Mouse (Mus musculus) forebrain, embryonic 16.5 days (tissue): ENCODE data around the gene Ccdc142. TPM values are rescaled to one million over a fixed set of nuclear protein-coding genes. Genes with fewer than 3 reads are reported as not detected.

ENCODE experiments used
- ATAC-seq: fragments of 200-750 bp; cut with Nextera tagmentation; 2 replicates; pipeline ENCODE4 v1.8.0; 2017; ENCODE audit warnings: mild to moderate bottlenecking, moderate library complexity
- H3K27ac ChIP-seq: fragments of 300-500 bp; sonication (generic); 2 replicates; pipeline ENCODE4 v1.5.1; 2014; ENCODE audit warnings: low read length, control low read depth
- H3K27me3 ChIP-seq: fragments of 300-500 bp; sonication (generic); replicated peaks from 2 replicates; pipeline ENCODE4 v1.6.1; 2014; ENCODE audit warnings: low read length; ENCODE audit not compliant: control insufficient read depth, insufficient read depth
- H3K36me3 ChIP-seq: fragments of 300-500 bp; sonication (generic); 2 replicates; pipeline ENCODE4 v1.6.1; 2014; ENCODE audit not compliant: control insufficient read depth, insufficient read depth
- H3K4me1 ChIP-seq: fragments of 300-500 bp; sonication (generic); replicated peaks from 2 replicates; pipeline ENCODE4 v1.6.1; 2014; ENCODE audit warnings: low read length; ENCODE audit not compliant: control insufficient read depth, insufficient read depth
- H3K4me2 ChIP-seq: fragments of 300-500 bp; sonication (generic); 2 replicates; pipeline ENCODE4 v1.6.1; 2014; ENCODE audit warnings: mild to moderate bottlenecking, low read length, control low read depth
- H3K4me3 ChIP-seq: fragments of 300-500 bp; sonication (generic); replicated peaks from 2 replicates; pipeline ENCODE4 v1.5.1; 2014; ENCODE audit warnings: mild to moderate bottlenecking, low read length, control low read depth
- H3K9ac ChIP-seq: fragments of 300-500 bp; sonication (generic); replicated peaks from 2 replicates; pipeline ENCODE4 v1.6.1; 2014; ENCODE audit warnings: low read depth, low read length, control low read depth
- H3K9me3 ChIP-seq: fragments of 300-500 bp; sonication (generic); 2 replicates; pipeline ENCODE4 v1.6.1; 2016; ENCODE audit warnings: low read length; ENCODE audit not compliant: control insufficient read depth
- WGBS: fragments of 180-500 bp; shearing (Covaris S2); extraction: QIAGEN DNeasy Blood & Tissue Kit; methylation state at CpG from one replicate; pipeline ENCODE4 v1.1.7; 2014; 5-methylcytosine and 5-hydroxymethylcytosine counted together
- polyA plus RNA-seq: library from polyadenylated mRNA; unstranded; fragments of >200 nt; fragmentation: Nextera tagmentation; extraction: Ambion mirVana; gene quantifications from 2 replicates; pipeline ENCODE4 v1.2.1, GENCODE M21; 2015

Ccdc142 gene
- polyA plus RNA-seq, 1 experiment from 2014 or later: 4.3 TPM

GRCm38 (mm10) chr6:83098411-83098810 is 3.0 kb upstream of the Ccdc142 start:
- no peaks in the 10 kb centered on the region for H3K36me3 ChIP-seq
- no peak for ATAC-seq
- 70% methylated on average over 2 of the region's 2 CpGs for WGBS
- no peaks in the 10 kb centered on the region for H3K9me3 ChIP-seq
- peaks cover 15% of the 10 kb centered on the region for H3K4me1 ChIP-seq
- no peak overlapping the region for H3K9ac ChIP-seq
- H3K4me2 ChIP-seq: no peak overlapping the region
- no peak overlapping the region for H3K4me3 ChIP-seq
- peaks cover 7% of the 10 kb centered on the region for H3K27me3 ChIP-seq
- H3K27ac ChIP-seq: no peak overlapping the region

- H3K4me2 ChIP-seq: peak overlapping the region; percentile 98
- WGBS: under 1% methylated on average over 74 of the region's 74 CpGs
- H3K36me3 ChIP-seq: no peaks in the 10 kb centered on the region
- H3K27ac ChIP-seq: peak overlapping the region; percentile 80
- peak; percentile 73 for ATAC-seq
- peak overlapping the region; percentile 75 for H3K4me3 ChIP-seq
- peak overlapping the region; percentile 85 for H3K9ac ChIP-seq
- no peaks in the 10 kb centered on the region for H3K9me3 ChIP-seq
- peaks cover 16% of the 10 kb centered on the region for H3K4me1 ChIP-seq
- peaks cover 7% of the 10 kb centered on the region; the same call in 1 of the 2 replicates for H3K27me3 ChIP-seq
These were observed 521 bp downstream of the Ccdc142 start for GRCm38 (mm10) chr6:83101688-83102556.

- peak overlapping the region; percentile 75 for H3K4me3 ChIP-seq
- H3K4me2 ChIP-seq: peak overlapping the region; percentile 98
- no peaks in the 10 kb centered on the region for H3K36me3 ChIP-seq
- WGBS: 40% methylated on average over 11 of the region's 11 CpGs
- peaks cover 23% of the 10 kb centered on the region for H3K4me1 ChIP-seq
- peaks cover 7% of the 10 kb centered on the region; the same call in 1 of the 2 replicates for H3K27me3 ChIP-seq
- no peak for ATAC-seq
- peak overlapping the region; percentile 85 for H3K9ac ChIP-seq
- H3K9me3 ChIP-seq: no peaks in the 10 kb centered on the region
- no peak overlapping the region for H3K27ac ChIP-seq
These were observed 1.8 kb downstream of the Ccdc142 start for GRCm38 (mm10) chr6:83103130-83103650.

DNA sequence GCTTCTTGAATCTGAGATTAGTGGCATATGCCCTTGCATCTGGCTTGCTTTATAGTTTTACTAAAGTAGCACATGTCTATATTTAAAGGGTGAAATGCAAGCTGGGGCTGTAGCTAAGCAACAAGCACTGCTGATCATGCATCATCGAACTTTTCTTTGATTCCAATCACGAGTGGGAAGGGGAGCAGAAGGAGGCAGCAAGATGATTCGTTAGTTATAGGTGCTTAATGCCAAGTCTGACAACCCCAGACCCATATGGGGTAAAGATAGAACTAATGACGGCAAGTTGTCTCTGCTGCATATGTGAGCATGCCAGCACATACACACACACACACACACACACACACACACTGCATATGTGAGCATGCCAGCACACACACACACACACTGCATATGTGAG is 2.8 kb downstream of the Ccdc142 start:
- H3K27me3 ChIP-seq: peaks cover 4% of the 10 kb centered on the region; the same call in 1 of the 2 replicates
- no peaks in the 10 kb centered on the region for H3K36me3 ChIP-seq
- H3K9me3 ChIP-seq: no peaks in the 10 kb centered on the region
- H3K4me3 ChIP-seq: no peak overlapping the region
- H3K27ac ChIP-seq: no peak overlapping the region
- 50% methylated on average over 4 of the region's 4 CpGs for WGBS
- no peak overlapping the region for H3K9ac ChIP-seq
- ATAC-seq: peak; percentile 51
- peaks cover 28% of the 10 kb centered on the region for H3K4me1 ChIP-seq
- no peak overlapping the region for H3K4me2 ChIP-seq

DNA sequence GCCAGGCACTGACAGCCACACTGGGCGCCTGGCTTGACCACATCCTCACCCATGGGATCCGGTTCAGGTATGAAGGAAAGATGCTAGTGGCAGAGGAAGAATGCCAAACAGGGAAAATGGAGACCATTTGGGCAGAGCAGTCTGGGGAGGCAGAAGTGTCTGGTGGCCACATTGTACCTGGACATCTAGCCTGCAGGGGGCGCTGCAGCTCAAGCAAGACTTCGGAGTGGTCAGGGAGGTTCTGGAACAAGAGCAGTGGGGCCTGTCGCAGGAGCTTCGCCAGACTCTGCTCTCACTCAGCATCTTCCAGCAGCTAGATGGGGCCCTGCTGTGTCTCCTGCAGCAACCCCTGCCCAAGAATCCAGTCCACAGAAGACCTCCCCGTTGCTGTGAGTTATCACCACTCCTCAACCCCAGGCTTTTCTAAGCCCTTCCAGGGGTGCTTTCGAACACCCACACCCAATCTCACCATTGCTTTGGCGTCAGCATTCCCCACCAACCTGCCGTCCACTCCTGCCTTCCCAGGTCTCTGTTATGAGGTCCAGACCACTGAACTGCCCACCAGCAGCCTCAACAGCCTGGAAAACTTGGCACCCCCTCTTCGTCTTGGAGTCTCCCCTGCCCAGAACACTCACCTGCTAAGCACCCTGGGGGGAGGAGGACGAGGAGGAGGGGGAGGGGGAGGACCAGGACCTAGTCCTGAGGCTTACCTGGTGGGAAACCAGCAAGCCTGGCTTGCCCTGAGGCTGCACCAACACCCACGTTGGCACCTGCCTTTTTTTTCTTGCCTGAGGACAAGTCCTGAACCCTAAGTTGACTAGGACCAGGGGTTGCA is 6.4 kb downstream of the Ccdc142 start:
- H3K4me1 ChIP-seq: peaks cover 28% of the 10 kb centered on the region
- H3K27me3 ChIP-seq: no peaks in the 10 kb centered on the region
- H3K4me2 ChIP-seq: peak overlapping the region; percentile 96
- H3K36me3 ChIP-seq: no peaks in the 10 kb centered on the region
- peak overlapping the region; percentile 93; the same call in 1 of the 2 replicates for H3K9ac ChIP-seq
- peak overlapping the region; percentile 96 for H3K4me3 ChIP-seq
- no peak for ATAC-seq
- H3K27ac ChIP-seq: peak overlapping the region; percentile 72; the same call in 1 of the 2 replicates
- 32% methylated on average over 12 of the region's 13 CpGs for WGBS
- no peaks in the 10 kb centered on the region for H3K9me3 ChIP-seq

DNA sequence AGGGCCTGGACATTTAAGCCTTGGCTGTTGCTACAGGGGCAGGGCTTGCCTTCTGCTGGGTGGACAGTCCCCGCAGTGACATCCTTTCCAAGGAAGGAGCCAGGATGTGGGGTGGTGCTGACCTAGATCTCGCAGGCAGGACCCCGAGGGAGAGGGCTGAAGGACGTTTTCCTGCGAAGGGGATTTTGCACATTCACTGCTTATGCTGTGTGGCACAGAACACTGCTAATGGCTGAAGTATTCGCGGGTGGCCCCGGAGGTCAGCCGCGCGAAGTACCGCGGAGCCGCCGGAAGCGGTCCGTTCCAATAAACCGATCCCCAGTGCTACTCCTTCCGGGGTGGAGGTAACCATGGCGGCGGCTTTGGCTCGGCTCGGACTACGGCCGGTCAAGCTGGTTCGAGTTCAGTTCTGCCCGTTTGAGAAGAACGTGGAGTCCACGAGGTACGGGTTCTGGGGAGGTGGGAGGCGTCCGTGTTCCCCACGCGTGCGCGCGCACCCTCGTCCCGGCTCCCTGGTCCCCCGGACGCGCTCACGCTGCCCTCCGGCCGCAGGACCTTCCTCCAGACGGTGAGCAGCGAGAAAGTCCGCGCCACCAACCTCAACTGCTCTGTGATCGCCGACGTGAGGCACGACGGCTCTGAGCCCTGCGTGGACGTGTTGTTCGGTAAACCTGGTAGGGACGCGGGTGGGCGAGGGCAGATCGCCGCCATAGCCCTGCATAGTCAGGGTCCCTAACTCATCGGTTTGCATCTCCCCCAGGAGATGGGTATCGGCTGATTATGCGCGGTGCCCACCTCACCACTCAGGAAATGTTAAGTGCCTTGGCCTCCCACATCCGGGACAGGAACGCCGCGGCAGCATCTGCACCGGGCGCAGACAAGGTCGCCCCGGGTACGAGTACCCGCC is 7.6 kb downstream of the Ccdc142 start, which contains the start of gene Mrpl53:
Gene Mrpl53 (plus strand): TSS at position 279 of the 907 bp plus-strand sequence.
- Histone ChIP-seq H3K9ac (peak within 1 kb of the TSS; percentile 93), H3K36me3 (no peaks in the 10 kb centered on the region), H3K4me1 (peaks cover 20% of the 10 kb centered on the region), H3K27ac (peak within 1 kb of the TSS; percentile 72), H3K9me3 (no peaks in the 10 kb centered on the region), H3K4me2 (peak within 1 kb of the TSS; percentile 96), H3K4me3 (peak within 1 kb of the TSS; percentile 96), H3K27me3 (no peaks in the 10 kb centered on the region)
- ATAC-seq: peak; percentile 79
- under 1% methylated on average over 76 of the region's 76 CpGs for WGBS

DNA sequence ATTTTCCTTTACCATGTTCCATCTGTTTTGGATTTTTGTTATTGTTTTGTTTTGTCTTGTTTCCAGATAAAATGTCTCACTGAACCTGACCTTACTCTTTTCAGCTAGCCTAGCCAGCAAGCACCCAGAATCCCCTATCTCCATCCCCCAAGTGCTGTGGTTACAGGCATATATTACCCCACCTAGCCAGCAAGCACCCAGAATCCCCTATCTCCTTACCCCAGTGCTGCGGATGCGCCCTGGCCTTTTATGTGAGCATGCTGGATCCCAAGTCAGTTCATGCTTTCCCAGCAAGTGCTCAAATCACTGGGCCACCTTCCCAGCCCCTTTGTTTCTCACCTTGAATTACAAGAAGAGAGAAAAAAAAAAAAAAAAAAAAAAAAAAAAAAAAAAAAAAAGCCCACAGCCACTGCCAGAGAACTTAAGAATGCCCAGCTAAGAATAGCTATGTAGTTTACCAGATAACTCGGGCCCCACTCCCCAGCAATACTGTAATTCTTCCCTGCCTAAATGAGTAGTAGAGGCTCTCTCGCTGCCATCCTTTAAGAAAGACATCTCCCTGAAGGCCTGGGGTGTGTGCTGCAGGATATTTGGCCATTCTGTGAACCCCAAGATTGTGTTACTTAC is 10.2 kb downstream of the Ccdc142 start:
- H3K9me3 ChIP-seq: no peaks in the 10 kb centered on the region
- H3K4me1 ChIP-seq: peaks cover 36% of the 10 kb centered on the region
- no peak overlapping the region for H3K4me2 ChIP-seq
- no peak for ATAC-seq
- H3K27me3 ChIP-seq: no peaks in the 10 kb centered on the region
- H3K4me3 ChIP-seq: no peak overlapping the region
- H3K36me3 ChIP-seq: no peaks in the 10 kb centered on the region
- H3K27ac ChIP-seq: no peak overlapping the region
- WGBS: 94% methylated on average over 4 of the region's 4 CpGs
- H3K9ac ChIP-seq: no peak overlapping the region

- H3K4me2 ChIP-seq: peak within 1 kb of the TSS; percentile 97
- under 1% methylated on average over 55 of the region's 58 CpGs for WGBS
- peak; percentile 87 for ATAC-seq
- peak within 1 kb of the TSS; percentile 94 for H3K9ac ChIP-seq
- H3K27me3 ChIP-seq: no peaks in the 10 kb centered on the region
- peaks cover 34% of the 10 kb centered on the region for H3K4me1 ChIP-seq
- H3K36me3 ChIP-seq: peaks cover 13% of the 10 kb centered on the region; the same call in 1 of the 2 replicates
- H3K4me3 ChIP-seq: peak within 1 kb of the TSS; percentile 90
- peak within 1 kb of the TSS; percentile 71 for H3K27ac ChIP-seq
- no peaks in the 10 kb centered on the region for H3K9me3 ChIP-seq
These were observed 13.7 kb downstream of the Ccdc142 start, which contains the start of gene Mogs for GRCm38 (mm10) chr6:83115011-83115671. Mogs (plus strand) TSS chr6:83115496.
